Mouse (Mus musculus) right cerebral cortex, adult 18-20 months (tissue): ENCODE data around the gene Ugt1a7c.
"Not testable (repeated sequence)": the region's sequence is repeated elsewhere in the genome, so short reads cannot be mapped to it uniquely, and the experiment has no call there.

ENCODE experiments used
- DNase-seq: peaks from one replicate; pipeline ENCODE4 v3.0.0; 2022; ENCODE audit warnings: mixed read lengths

Ugt1a7c gene

DNA sequence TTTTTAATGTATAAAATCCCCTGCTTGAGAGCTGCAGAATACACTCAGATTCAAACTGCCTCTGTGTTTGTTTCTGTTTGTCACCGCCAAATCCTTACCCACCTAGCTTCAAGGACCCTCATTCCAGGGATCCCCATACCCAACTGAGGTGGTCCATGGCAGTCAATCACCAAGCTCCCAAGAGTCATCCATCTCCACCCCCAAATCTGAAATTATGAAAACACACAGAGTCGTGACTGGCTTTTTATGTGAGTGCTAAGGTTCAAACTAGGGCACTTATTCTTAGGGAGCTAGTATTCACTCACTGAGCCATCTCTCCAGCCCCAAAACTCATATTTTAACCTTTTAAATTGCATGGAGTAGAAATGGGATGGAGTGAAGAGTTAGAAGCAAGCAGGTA, 130.4 kb downstream of the Ugt1a7c start:
- DNase-seq, result not testable (repeated sequence)

DNA sequence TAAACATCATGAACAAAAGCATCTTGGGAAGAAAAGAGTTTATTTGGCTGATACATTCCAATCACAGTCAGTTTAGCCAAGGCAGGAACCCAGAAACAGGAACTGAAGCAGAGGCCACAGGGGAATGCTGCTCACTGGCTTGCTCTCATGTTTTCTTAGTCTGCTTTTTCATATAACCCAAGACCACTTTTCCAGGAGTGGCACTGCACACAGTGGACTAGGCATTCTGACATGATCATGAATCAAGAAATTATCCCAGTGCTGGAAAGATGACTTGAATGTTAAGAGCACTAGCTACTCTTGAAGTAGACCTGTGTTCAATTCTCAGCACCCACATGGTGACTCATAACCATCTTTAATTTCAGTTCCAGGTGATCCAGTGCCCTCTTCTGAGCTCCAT, 130.9 kb downstream of the Ugt1a7c start:
- DNase-seq, result no peak

DNA sequence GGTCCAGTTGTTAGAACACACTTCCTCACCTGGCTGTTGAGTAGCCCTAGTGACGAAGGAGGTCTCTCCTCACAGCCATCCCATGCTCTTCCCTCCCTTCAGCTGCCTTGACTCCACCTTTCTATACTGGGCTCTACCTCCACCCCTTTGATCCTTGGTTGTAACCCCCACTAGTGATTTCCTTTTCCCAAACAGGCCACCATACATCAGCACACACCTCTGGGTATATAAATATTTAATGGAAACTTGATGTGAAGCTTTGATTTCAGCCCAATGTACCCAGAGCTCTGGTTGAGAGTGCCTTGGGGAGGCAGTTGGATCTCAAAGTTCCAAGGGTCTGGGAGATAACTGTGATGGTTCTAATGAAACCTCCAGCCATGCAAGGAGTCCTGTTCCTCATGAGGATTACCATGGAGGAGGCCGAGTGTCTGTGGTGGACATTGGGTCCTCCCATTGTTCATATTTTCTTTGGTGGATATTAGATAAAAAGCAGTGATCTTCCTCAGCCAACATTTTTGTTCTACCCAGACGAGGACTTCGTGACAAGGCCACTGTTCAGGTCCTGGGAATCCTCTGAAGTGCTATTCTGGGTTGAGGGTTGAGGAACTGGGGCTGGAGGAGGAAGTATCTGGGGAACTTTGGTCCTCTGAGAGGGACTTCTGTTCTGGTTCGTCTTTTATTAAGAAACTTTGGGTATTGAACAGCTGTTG, 132.0 kb downstream of the Ugt1a7c start, which contains the start of gene Mroh2a:
Gene Mroh2a (plus strand): TSS at position 317 of the 710 bp plus-strand sequence.
- no peak for DNase-seq

DNA sequence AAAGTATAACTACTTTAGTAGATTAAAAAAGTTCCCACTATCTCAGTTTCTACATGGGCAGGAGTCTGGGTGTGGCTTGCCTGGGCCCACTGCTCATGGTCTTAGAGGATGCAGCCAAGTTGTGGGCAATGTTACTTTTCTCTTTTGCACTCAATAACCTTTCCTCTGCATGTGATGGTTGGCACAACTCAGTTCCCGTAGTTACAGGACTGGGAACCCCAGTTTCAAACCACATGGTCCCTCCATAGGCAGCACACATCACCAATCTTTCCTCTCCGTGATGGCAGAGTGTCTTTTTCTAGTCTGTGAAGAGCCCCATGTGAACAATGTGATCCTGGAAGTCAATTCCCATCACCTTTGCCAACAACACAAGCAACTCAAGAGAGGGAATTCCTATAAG, 132.6 kb downstream of the Ugt1a7c start:
- no peak for DNase-seq

DNA sequence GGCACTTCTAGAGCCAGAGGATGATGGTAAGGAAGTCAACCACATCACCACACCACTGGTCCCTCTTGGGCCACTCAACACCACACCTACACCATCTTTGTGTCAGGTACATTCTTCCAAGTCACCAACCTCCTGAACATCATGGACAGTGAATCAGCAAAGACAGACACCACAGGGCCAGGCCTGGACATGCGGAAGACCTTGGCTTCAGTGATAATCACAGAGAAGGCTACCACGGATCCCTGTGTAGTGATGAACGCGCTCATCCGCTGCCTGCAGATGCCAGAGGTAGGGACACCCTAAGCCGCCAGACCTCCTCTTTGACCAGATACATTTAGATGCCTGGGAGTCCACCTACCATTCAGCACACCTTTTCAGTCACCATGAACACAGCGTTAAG, 133.3 kb downstream of the Ugt1a7c start:
- DNase-seq, result no peak

DNA sequence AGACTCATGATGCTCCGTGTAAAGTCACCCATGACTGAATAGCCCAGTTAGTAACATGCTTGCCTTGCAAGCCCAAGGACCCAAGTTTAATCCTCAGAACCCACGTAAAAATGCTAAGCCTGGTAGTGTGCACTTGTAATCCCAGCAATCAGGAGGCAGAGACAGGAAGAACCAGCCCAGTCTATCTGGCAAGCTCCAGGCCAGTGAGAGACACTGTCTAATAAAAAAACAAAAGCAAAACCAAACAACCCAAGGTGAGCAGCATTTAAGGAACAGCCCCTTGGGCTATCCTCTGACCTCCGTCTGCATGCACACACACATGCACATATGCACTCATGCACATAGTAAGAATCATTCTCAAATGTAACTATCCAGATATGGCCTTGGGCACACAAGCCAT, 134.7 kb downstream of the Ugt1a7c start:
- DNase-seq, result no peak

DNA sequence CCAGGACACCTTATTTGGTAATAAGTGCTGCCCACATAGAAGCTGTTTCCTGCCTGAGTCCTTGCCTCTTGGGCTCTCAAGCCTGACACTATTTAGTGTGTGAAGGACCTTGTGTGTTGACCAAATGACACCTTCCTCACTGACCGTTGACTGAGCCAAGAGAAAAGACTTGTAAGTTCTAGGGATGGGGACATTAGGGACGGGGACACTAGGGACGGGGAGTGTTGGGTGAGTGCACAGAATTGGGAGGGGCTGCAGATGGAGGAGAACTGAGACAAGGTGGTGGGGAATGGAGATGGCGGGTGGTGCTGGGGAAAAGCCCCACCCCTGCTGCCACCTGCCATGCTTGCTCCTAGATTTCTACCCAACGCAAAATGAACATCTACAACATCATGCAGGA, 135.1 kb downstream of the Ugt1a7c start:
- DNase-seq, result no peak

DNA sequence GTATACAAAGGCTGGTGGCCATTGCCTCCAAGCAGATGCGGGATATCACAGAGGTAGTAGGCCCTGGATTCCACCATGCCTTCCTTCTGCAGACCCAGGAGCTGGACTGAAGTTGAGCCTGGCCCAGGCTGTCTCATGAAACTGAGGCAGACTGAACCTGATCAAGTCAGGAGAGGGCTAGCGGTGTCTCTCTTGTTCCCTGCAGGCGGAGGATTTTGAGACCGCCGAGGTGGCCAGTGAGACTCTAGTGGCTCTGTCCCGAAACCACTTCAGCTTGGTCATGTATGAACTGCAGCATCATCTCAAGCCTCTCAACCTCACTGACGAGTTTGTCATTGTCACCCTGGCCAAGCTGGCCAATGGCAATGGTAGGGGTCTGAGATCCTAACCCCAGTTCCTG, 135.6 kb downstream of the Ugt1a7c start:
- no peak for DNase-seq

DNA sequence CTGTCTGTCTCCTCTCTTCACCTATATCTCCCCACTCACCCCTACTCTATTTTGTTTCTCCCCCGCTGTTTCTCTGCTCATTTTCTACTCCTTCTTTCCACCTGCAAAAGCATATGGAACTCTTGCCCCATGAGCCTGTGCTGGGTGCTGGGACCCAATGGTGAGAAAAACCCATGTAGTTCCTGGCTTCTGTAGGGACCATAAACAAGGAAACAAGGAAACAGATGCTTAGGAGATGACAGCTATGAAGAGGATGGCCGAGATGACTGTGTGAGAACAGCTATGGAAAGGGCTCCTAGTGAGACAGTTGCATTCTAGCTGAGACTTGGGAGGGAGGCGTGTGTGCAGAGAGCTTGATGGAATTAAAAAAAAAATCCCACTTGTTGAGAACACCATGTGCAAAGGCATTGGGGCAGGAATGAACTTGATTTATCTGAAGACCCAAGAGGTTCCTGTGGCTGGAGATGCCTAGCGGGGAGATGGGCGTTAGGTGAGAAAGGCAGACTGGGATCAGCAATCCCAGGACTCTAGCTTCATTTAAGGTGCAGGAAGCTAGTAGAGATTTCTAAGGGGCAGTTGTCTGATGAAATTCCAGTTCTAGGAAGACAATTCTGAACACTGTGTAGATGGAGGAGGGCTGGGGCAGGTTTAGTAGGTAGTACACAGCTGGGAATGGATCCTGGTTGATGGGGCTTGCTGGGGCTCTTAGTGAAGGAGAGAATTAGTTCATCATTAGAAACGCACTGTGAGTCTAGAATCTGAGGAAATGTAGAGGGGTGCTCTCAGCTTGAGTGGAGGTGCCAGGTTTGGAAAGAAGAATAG, 136.3 kb downstream of the Ugt1a7c start:
- no peak for DNase-seq

DNA sequence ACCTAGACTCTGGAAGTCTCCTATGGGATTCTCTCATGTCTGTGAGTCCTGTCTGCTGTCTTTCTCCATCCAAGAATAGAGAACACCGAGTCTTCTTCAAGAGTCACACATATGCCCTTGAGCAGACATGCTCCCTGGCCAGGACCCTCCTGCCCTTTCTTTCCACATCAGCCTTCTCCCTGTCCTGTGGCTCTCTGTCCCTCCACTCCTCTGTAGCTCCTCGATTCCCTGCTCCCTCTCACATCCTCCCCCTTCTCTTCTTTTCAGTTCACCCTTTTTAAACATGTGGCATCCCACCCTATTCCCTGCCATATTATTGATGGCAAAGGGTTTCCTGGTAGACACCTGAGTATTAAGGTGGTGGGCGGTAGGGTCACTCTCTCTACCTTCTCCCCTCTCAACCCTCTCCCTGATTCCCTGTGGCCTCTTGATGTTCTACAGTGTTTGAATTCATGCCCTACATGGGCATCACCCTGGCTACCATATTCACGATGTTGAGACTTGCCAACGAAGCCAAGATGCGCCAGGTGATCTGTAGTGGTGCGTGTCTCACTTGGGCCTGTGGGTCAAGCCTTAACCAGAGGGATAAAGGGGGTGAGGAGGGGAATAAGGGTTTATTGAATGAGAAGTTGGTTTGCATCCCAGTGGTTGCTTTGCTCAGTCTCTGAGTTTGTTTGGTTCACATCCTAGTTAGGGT, 137.1 kb downstream of the Ugt1a7c start:
- DNase-seq, result no peak

DNA sequence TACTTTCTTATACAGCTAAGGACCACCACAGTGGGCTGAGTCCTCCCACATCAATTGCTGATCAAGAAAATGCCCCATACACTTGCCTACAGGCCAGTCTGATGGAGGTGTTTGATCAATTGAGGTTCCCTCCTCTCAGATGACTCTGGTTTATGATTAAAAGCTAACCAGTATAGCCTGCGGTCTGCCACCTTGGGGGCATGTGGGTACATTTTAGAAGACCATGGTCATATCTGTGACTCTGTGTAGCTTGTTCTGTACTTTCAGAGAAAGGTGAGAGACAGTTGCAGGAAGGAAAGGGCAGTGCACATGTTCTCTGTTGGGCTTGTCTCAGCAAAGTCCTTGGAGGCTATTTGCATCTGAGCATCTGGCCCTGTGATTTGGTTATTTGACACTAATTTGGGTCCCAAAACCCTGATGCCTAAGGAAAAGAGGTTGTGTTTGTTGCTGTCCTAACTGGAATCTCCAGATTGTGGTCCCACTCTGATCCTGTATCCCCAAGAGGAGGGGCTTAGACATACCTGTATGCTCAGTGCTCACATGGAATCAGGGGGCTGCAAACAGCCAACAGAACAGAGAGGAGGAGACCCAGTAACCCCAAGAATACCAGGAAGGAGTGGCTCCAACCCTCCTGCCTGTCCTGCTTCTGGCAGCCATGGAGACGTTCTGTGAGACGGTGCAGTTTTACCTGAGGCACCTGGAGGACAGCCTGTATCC, 138.0 kb downstream of the Ugt1a7c start:
- no peak for DNase-seq

DNA sequence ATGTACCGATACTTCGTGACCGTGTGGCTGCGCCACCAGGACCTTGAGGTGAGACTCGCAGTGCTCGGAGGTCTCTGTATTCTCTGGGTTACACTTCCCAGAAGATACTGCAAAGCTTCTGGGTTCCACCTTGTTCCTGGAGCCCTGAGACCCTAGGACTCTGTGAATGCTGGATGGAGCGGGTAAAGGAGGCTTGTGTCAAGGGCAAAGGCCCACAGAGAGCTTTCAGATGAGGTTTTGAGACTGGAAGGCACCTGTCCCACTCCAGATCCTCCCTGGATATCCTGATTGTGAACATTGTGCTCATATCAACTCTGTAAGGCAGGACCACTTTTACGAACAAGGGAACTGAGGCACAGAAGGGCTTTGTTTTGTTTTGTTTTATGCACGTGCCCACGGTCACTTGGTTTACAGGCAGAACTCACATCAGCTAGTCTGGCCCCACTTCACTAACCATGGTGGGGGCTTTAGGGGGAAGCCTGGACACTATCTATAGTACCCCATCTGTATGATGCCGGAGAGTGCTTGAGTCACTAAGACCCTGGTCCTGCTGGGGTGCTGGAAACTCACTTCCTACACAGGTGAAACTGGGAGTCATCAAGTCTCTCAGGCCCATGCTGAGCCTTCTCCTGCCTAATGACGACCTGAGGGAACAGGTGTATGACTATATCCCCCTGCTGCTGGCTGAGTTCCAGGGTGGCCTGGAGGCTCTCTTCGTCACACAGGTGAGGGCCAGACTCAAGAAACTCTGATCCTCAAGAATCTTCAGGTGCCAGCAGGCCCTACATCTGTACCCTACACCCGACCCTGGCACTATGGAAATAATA, 138.8 kb downstream of the Ugt1a7c start:
- no peak for DNase-seq

DNA sequence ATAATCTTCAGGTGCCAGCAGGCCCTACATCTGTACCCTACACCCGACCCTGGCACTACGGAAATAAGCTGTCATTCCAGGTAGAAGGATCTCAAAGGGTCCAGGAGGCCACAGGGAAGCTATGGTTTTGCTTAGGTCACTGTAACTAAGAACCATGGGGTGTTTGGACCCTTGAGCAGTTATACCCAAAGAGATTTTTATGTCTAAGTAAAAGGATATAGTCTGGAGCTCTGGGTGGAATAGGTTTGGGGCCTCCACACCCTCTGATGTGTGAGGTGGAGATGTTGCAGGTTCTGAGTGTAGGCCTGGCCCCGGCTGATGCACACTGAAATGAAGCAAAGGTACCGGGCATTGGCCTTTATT, 139.4 kb downstream of the Ugt1a7c start:
- DNase-seq, result no peak

DNA sequence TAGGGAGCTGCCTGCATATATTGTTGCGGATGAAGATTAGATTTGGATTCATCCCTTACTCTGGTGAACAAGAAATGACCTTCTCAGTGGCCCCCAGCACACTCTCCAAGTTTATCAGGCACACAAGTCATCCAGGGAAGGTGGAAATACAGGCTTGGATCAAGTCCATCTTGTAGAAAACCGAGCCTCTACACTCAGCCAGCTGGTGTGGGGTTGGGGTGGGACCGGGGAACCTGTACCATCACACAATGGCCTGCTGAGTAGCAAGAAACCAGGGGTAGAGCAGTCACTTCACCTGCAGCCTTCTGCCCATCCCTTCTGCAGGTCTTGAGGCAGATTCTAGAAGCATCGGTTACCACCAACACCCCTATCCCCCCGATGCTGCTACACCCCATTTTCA, 139.8 kb downstream of the Ugt1a7c start:
- DNase-seq, result no peak

DNA sequence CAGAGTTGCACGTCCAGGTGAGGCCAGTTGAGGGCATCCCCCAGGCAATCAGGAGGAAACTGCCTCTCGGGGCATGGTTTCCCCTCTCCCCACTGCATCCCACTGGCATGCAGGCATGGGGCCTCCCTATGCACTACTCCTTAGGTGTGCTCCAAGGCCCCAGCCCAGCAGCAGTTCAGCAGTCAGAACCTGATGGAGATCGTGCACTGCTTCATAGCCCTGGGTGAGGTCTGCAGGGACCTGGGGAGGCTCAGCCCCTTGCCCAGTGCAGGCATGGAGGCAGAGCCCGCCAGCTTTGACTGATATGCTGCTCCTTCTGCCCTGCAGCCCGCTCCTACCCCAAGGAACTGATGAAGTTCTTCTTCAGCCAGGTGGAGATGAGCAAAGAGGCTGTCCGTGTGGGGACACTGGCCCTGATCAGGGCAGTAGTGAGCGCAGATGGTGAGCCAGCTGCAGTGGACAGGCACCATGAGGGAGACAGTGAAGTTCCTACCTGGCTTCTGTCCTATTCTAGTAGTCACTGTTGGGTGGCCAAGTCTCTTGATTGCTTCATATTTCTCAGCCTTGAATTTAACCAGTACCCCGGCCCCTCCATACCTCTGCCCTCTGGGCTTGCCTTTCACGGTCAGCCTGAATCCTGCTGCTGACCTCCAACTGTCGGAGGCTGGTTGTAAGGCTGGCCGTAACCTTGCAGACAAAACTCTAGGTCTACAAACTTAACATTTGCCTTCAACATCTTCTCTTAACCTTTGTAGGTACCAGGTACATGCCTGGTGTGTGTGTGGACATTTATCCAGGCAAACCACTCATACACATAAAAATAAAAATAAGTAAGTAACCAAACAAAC, 140.4 kb downstream of the Ugt1a7c start:
- no peak for DNase-seq

DNA sequence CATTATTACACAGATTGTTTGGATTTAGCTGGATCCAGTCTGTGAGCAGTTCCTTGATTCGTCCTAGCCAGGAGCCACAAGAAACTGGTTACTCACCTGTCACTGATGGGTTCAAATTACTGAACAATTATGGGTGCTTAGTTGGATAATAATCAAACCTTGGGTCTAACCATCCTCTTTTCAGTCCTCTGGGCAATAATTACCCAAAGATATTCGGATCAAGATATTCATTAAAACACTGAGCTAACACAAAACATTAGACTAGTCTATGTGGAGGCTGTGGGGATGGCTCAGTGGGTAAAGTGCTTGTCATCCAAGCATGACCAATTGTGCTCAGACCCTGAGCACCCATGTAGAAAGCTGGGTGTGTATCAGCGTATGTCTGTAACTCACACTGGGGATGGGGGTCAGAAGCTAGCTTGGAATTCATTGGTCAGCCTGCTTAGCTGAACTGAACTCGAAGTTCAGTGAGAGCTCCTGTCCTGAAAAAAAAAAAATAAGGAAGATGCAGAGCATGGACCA, 141.1 kb downstream of the Ugt1a7c start:
- DNase-seq, result no peak

DNA sequence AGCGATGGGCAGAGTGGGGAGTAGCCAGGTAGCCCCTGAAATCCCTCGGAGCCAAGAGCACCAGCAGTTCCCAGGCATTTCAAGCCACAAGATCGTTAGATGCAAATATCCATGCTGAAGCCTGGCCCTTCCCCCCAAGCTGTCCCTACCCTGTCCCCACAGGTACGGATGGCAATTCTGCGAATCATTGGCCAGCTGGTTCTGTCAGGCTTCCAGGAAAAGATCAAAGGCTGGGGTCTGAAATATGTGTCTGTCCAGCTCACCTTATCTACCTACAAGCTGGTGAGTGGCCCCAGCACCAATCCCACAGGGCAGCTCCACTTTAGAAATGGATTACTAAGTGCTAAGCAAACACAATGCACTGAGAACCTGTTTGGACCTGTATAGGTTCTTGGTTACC, 142.4 kb downstream of the Ugt1a7c start:
- DNase-seq, result no peak

DNA sequence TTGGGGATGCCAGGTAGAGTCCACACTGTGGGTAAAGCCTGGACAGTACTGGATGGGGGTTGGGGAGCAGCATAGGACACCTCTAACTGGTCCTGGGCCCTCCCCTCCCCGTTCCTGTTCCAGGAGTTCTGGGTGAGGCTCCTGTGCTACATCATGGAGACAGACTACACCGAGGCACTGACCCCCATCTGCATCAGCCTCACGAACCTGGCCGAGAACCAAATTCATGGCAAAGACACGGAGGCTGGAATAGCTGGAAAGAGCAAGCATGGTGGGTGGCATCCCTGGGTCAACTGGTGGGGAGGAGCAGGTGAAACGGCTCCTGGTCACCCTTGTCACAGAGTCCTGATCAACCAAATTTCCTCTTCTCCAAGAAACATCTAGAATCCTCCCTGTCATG, 143.9 kb downstream of the Ugt1a7c start:
- no peak for DNase-seq

DNA sequence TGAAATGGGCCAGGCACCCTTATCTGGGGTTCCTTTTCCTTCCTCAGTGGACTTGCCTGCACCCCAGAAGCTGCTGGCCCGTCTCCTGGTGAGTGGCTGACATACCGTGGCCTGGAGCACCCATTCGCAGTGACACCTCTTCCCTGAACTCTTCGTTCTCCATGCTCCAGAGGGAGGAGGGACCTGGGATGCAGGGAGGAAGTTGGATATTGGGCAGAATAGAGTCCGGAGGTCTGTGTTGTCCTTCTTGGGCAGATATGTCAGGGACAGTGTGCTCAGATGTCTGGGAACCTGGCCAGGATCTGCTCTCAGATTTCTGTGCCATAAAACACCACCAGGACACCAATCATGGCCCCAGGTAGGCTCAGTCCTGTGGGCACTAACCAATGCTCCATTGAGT, 145.2 kb downstream of the Ugt1a7c start:
- no peak for DNase-seq

DNA sequence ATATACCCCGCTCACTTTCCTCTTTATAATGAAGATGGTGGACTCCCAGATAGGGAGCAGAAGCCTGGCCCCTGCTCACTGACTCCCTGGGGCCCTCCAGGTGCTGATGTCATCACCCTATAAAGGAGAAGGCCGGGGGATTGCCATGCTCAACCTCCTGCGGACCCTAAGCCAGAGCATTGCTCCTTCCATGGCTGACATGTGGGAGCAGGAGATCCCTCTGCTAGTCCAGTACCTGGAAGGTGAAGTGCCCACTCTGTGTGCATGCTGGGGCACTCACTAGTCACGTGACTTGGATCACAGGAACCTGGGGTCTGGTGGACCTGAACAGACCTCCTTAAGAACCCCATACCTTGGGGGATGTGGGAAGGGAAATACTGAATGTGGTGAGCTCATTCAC, 145.7 kb downstream of the Ugt1a7c start:
- no peak for DNase-seq

DNA sequence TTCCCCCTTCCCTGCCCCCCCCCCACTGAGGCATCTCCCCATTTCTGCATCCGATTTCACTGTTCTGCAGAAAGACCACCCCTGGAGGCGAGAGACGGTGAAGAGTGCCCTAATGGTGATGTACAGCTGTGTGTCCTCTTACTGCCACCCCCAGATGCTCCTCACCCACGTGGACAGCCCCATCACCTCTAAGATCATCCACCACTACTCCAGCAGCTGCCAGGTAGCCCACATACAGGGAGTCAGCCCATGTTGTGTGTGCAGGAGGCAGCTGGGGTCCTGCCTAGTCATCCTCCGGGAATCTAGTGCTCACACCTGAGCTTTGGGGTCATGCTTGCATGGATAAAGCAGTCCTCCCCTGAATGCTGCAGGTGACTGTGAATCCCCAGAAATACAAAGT, 149.0 kb downstream of the Ugt1a7c start:
- no peak for DNase-seq
